29 mouse cellular contexts compared by ENCODE assay signal in genomic region chr10:43454671-43455070, GRCm38 (mm10). TPM values are rescaled to one million over a fixed set of nuclear protein-coding genes. Genes with fewer than 3 reads are reported as not detected.
A peak's percentile ranks its signal among the peaks of the same experiment; 100 is the strongest.
DNase-seq lines count a peak whose midpoint lies in the region; ATAC-seq and TF ChIP-seq lines count a peak whose summit lies in the region.
"Had no signal": no experiment of that assay in that cellular context is flagged by ENCODE, and none has a peak within 500 bp of the region (broad histone marks: within the 10 kb centered on the region; RNA-seq: fewer than 3 reads in every experiment).

No protein-coding gene starts in this region.

- intact Hi-C loops in gastrocnemius, adult 2 months (cut with DNase I) = loop anchor here (10.0 kb wide), 1 partner anchor 470 kb away; no protein-coding TSS in a partner anchor
- intact Hi-C loops in heart, postnatal 36 days (cut with DNase I) = loop anchor here (5.0 kb wide), 2 partner anchors 447 to 497 kb away; no protein-coding TSS in a partner anchor

- H3K9me3 ChIP-seq in heart, embryonic 15.5 days (replicated peaks) = no peaks in the 10 kb centered on the region
- H3K9me3 ChIP-seq in kidney, embryonic 16.5 days (ENCODE audit: low read length) = peaks cover 4% of the 10 kb centered on the region; the same call in 1 of the 2 replicates
- no peaks in the 10 kb centered on the region for H3K9me3 ChIP-seq in intestine, embryonic 15.5 days
- H3K9me3 ChIP-seq: embryonic facial prominence, embryonic 10.5 days; embryonic facial prominence, embryonic 15.5 days; forebrain, embryonic 13.5 days; limb, embryonic 15.5 days; stomach, embryonic 15.5 days had no signal

- peak overlapping the region; percentile 24; the same call in 1 of the 2 replicates for H3K27ac ChIP-seq in gastrocnemius, adult 2 months
- H3K27ac ChIP-seq in heart, embryonic 15.5 days = peak overlapping the region; percentile 65
- no peak overlapping the region for H3K27ac ChIP-seq in kidney, embryonic 16.5 days (ENCODE audit: low read length)
- no peak overlapping the region for H3K27ac ChIP-seq in intestine, embryonic 15.5 days
- H3K27ac ChIP-seq: embryonic facial prominence, embryonic 10.5 days; embryonic facial prominence, embryonic 15.5 days; forebrain, embryonic 13.5 days; hindbrain, embryonic 12.5 days; hindbrain, postnatal 0 days; limb, embryonic 10.5 days; limb, embryonic 15.5 days; liver, embryonic 14.5 days; macrophage; stomach, embryonic 15.5 days had no signal

- no peak for TF ChIP-seq CTCF in gastrocnemius, adult 2 months (IDR thresholded peaks at IDR 0.05)

- peak; percentile 45 for DNase-seq in gastrocnemius, adult 2 months
- no peak for DNase-seq in gastrocnemius, postnatal 25 days
- peak; percentile 48 to 56 for DNase-seq in heart, adult 9 months (ENCODE audit: low spot score in 2 of 2)
- peak; percentile 28 to 42 for DNase-seq in heart, postnatal 36 days
- DNase-seq: adrenal gland, postnatal 14 days; cerebellum, adult 18-20 months; cerebellum, postnatal 10 days; kidney, adult 8-10 months; kidney, postnatal 10 days; layer of hippocampus, postnatal 36 days; lung, adult 2 months; lung, postnatal 10 days; right cerebral cortex, postnatal 25 days had no signal

- peak; percentile 74; the same call in 1 of the 2 replicates for ATAC-seq in heart, embryonic 15.5 days (replicated peaks; ENCODE audit: insufficient number of reproducible peaks, insufficient read depth, low FRiP score, low read depth)
- ATAC-seq in kidney, embryonic 16.5 days (ENCODE audit: low FRiP score, low TSS enrichment) = no peak
- no peak for ATAC-seq in intestine, embryonic 15.5 days
- ATAC-seq: forebrain, embryonic 13.5 days; hindbrain, postnatal 0 days; intestine, embryonic 16.5 days; midbrain, embryonic 16.5 days; Patski had no signal

- H3K27me3 ChIP-seq in heart, embryonic 15.5 days = no peaks in the 10 kb centered on the region
- no peaks in the 10 kb centered on the region for H3K27me3 ChIP-seq in kidney, embryonic 16.5 days (ENCODE audit: insufficient read depth, low read length)
- no peaks in the 10 kb centered on the region for H3K27me3 ChIP-seq in intestine, embryonic 15.5 days (replicated peaks)
- H3K27me3 ChIP-seq: embryonic facial prominence, embryonic 15.5 days; forebrain, embryonic 13.5 days; hindbrain, embryonic 12.5 days; limb, embryonic 15.5 days; Patski; stomach, embryonic 15.5 days had no signal

- H3K4me2 ChIP-seq in heart, embryonic 15.5 days = peak overlapping the region; percentile 14
- no peak overlapping the region for H3K4me2 ChIP-seq in kidney, embryonic 16.5 days (replicated peaks; ENCODE audit: low read depth, low read length)
- H3K4me2 ChIP-seq in intestine, embryonic 15.5 days (replicated peaks) = no peak overlapping the region
- H3K4me2 ChIP-seq: embryonic facial prominence, embryonic 15.5 days; forebrain, embryonic 13.5 days; hindbrain, embryonic 12.5 days; limb, embryonic 15.5 days; stomach, embryonic 15.5 days had no signal

- H3K36me3 ChIP-seq in heart, embryonic 15.5 days = no peaks in the 10 kb centered on the region
- no peaks in the 10 kb centered on the region for H3K36me3 ChIP-seq in kidney, embryonic 16.5 days (ENCODE audit: insufficient read depth, low read length)
- no peaks in the 10 kb centered on the region for H3K36me3 ChIP-seq in intestine, embryonic 15.5 days
- H3K36me3 ChIP-seq: embryonic facial prominence, embryonic 10.5 days; embryonic facial prominence, embryonic 15.5 days; hindbrain, embryonic 12.5 days; limb, embryonic 10.5 days; limb, embryonic 15.5 days; stomach, embryonic 15.5 days had no signal

- H3K4me3 ChIP-seq in gastrocnemius, adult 2 months = no peak overlapping the region
- no peak overlapping the region for H3K4me3 ChIP-seq in heart, embryonic 15.5 days
- H3K4me3 ChIP-seq in kidney, embryonic 16.5 days (ENCODE audit: low read length) = no peak overlapping the region
- H3K4me3 ChIP-seq in intestine, embryonic 15.5 days (replicated peaks) = no peak overlapping the region
- H3K4me3 ChIP-seq: embryonic facial prominence, embryonic 10.5 days; embryonic facial prominence, embryonic 15.5 days; forebrain, embryonic 13.5 days; hindbrain, embryonic 12.5 days; limb, embryonic 10.5 days; limb, embryonic 15.5 days; stomach, embryonic 15.5 days had no signal

- no peak overlapping the region for H3K9ac ChIP-seq in heart, embryonic 15.5 days
- H3K9ac ChIP-seq in kidney, embryonic 16.5 days (replicated peaks; ENCODE audit: low read length) = no peak overlapping the region
- no peak overlapping the region for H3K9ac ChIP-seq in intestine, embryonic 15.5 days
- H3K9ac ChIP-seq: embryonic facial prominence, embryonic 15.5 days; forebrain, embryonic 13.5 days; hindbrain, embryonic 12.5 days; limb, embryonic 15.5 days; liver, embryonic 14.5 days; stomach, embryonic 15.5 days had no signal

- H3K4me1 ChIP-seq in heart, embryonic 15.5 days (replicated peaks) = peaks cover 16% of the 10 kb centered on the region
- peaks cover 3% of the 10 kb centered on the region; the same call in 1 of the 2 replicates for H3K4me1 ChIP-seq in kidney, embryonic 16.5 days (ENCODE audit: insufficient read depth, low read length)
- 0 out of 2 replicates have a peak, but pooled peaks cover 2% of the 10 kb centered on the region for H3K4me1 ChIP-seq in intestine, embryonic 15.5 days (replicated peaks)
- H3K4me1 ChIP-seq: stomach, embryonic 15.5 days had no signal

- 46% methylated on average over 3 of the region's 3 CpGs for WGBS in heart, embryonic 15.5 days
- 90% methylated on average over 3 of the region's 3 CpGs for WGBS in kidney, embryonic 16.5 days
- 88% methylated on average over 3 of the region's 3 CpGs for WGBS in intestine, embryonic 15.5 days

RNA-seq across cellular contexts. Expression of gene Bend3, which starts 24.0 kb away (rescaled TPM):
- total RNA-seq in gastrocnemius, adult 2 months (2021) = 1 to 10 TPM; 4.4 to 4.9 TPM
- total RNA-seq in gastrocnemius, postnatal 25 days (2021) = 1 to 10 TPM; 2.9 to 3.6 TPM
- 2.5 and 3.8 TPM in 2 replicates for polyA plus RNA-seq in heart, embryonic 15.5 days (2015; fragmentation: Nextera tagmentation; extraction: Ambion mirVana)
- 1 to 10 TPM; 5.0 to 7.6 TPM for total RNA-seq in heart, postnatal 36 days (2021)
- polyA plus RNA-seq in kidney, embryonic 16.5 days (2015; fragmentation: Nextera tagmentation; extraction: Ambion mirVana) = 4.1 and 6.8 TPM in 2 replicates
- 3.0 and 3.1 TPM in 2 replicates for polyA plus RNA-seq in intestine, embryonic 15.5 days (2015; fragmentation: Nextera tagmentation; extraction: Ambion mirVana)

Comparison
In these comparisons a context has a peak if more than half of its experiments do, and no peak if none do; other contexts are left out.
1. H3K27ac ChIP-seq: peak in gastrocnemius, adult 2 months (single experiment) and heart, embryonic 15.5 days (single experiment); none in kidney, embryonic 16.5 days (single experiment) and intestine, embryonic 15.5 days (single experiment).